27 mouse cellular contexts compared by ENCODE assay signal in genomic region chr9:61268681-61269080, GRCm38 (mm10).
"Had no signal": no experiment of that assay in that cellular context is flagged by ENCODE, and none has a peak within 500 bp of the region (broad histone marks: within the 10 kb centered on the region; RNA-seq: fewer than 3 reads in every experiment).

No protein-coding gene starts in this region.

- H3K4me3 ChIP-seq: gastrocnemius, adult 2 months; heart, embryonic 10.5 days; heart, embryonic 12.5 days; hindbrain, embryonic 10.5 days; hindbrain, embryonic 12.5 days; hindbrain, embryonic 15.5 days; intestine, embryonic 15.5 days; layer of hippocampus, adult 2 months; left cerebral cortex, adult 2 months; limb, embryonic 10.5 days; limb, embryonic 12.5 days; liver, embryonic 13.5 days; liver, embryonic 15.5 days had no signal

- H3K4me2 ChIP-seq: heart, embryonic 12.5 days; hindbrain, embryonic 12.5 days; hindbrain, embryonic 15.5 days; intestine, embryonic 15.5 days; limb, embryonic 12.5 days; liver, embryonic 11.5 days; liver, embryonic 13.5 days; liver, embryonic 15.5 days had no signal

- H3K36me3 ChIP-seq: heart, embryonic 10.5 days; heart, embryonic 12.5 days; hindbrain, embryonic 10.5 days; hindbrain, embryonic 12.5 days; hindbrain, embryonic 15.5 days; intestine, embryonic 15.5 days; limb, embryonic 10.5 days; limb, embryonic 12.5 days; liver, embryonic 13.5 days; liver, embryonic 15.5 days had no signal

- H3K4me1 ChIP-seq: heart, embryonic 10.5 days; heart, embryonic 12.5 days; hindbrain, embryonic 15.5 days; intestine, embryonic 15.5 days; limb, embryonic 10.5 days; liver, embryonic 15.5 days had no signal

- ATAC-seq: inflammation-experienced regulatory T-cells, adult 6 months; intestine, embryonic 15.5 days; intestine, postnatal 0 days had no signal

- DNase-seq: gastrocnemius, adult 2 months; gastrocnemius, postnatal 10 days; gastrocnemius, postnatal 25 days; heart, adult 18-20 months; heart, postnatal 10 days; heart, postnatal 4 days; kidney, adult 18-20 months; kidney, adult 8-10 months; kidney, postnatal 10 days; kidney, postnatal 25 days; kidney, postnatal 4 days; liver; liver, embryonic 13.5 days had no signal

- H3K27ac ChIP-seq: gastrocnemius, adult 2 months; heart, embryonic 10.5 days; hindbrain, embryonic 10.5 days; hindbrain, embryonic 12.5 days; hindbrain, embryonic 15.5 days; intestine, embryonic 15.5 days; layer of hippocampus, adult 2 months; left cerebral cortex, adult 2 months; limb, embryonic 10.5 days; limb, embryonic 12.5 days; liver, embryonic 13.5 days; liver, embryonic 15.5 days had no signal

- H3K9ac ChIP-seq: heart, embryonic 12.5 days; hindbrain, embryonic 12.5 days; hindbrain, embryonic 15.5 days; intestine, embryonic 15.5 days; limb, embryonic 12.5 days; liver, embryonic 13.5 days; liver, embryonic 15.5 days had no signal

- H3K9me3 ChIP-seq: hindbrain, embryonic 12.5 days; hindbrain, embryonic 15.5 days; intestine, embryonic 15.5 days; limb, embryonic 10.5 days; liver, embryonic 13.5 days; liver, embryonic 15.5 days had no signal
